Mouse (Mus musculus): Measurements from ENCODE around the gene Chst5. TPM values are rescaled to one million over a fixed set of nuclear protein-coding genes. Genes with fewer than 3 reads are reported as not detected.
A peak's percentile ranks its signal among the peaks of the same experiment; 100 is the strongest.

Gene Chst5
- total and polyA plus RNA-seq, 3 experiments: 0.05 TPM; not detected in 2

DNA sequence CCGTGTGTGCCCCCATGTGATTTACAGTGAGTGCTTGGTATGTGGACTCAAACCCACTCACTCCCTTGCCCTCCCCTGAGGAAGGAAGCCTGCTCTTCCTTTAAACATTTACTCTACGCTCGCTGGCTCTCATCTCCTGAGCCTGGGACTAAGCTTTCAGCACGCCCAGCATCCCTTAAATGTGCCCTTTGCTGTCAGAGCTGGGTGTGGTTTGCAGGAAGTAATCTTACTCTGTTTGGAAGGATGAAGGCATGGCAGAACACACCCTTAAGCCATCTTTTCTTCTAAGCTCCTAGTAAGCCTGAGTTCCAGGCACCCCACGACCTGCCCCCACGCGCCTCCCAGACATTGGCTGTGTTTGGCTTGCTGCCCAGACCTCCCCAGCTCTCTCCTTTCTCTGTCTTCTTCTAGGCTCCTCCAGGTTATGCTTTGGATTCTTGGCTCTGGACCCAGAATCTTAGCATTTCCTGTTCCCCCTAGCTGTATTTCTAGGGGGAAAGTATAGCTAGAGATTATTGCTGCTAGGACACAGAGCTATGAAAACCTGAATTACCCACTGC lies 22.1 kb downstream of the Chst5 start:
- no peak for DNase-seq (ENCODE audit: low spot score)

DNA sequence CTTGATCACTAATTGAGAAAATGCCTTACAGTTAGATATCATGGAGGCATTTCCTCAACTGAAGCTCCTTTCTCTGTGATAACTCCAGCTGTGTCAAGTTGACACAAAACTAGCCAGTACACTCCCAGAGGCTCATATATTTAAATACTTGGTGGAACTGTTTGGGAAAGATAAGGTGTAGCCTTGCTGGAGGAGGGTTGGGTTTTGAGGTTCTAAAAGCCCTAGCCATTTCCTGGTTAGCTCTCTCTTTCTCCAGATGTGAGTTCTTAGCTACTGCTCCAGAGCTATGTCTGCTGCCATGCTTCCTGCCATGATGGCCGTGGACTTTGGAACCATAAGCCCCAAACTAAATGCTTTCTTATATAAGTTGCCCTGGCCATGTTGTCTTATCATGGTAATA lies 22.8 kb downstream of the Chst5 start:
- ATAC-seq (ENCODE audit: extremely low read depth, insufficient number of reproducible peaks, low FRiP score, poor library complexity, severe bottlenecking): peak; percentile 28

More for the DNA sequence above, 22.1 kb downstream of the Chst5 start:
- peaks cover 5% of the 10 kb centered on the region for H3K9me3 ChIP-seq (replicated peaks)
- H3K27me3 ChIP-seq (ENCODE audit: insufficient read depth, low read length): peaks cover 10% of the 10 kb centered on the region; the same call in 1 of the 2 replicates
- H3K4me1 ChIP-seq (ENCODE audit: insufficient read depth, low read depth, low read length): peaks cover 6% of the 10 kb centered on the region; the same call in 1 of the 2 replicates
- H3K36me3 ChIP-seq (replicated peaks): no peaks in the 10 kb centered on the region
- TF ChIP-seq GATA2 (IDR thresholded peaks at IDR 0.05; ENCODE audit: borderline replicate concordance, low read depth, low read length) (no peak), TAL1 (conservative IDR thresholded peaks at IDR 0.05; ENCODE audit: low read depth, low read length) (no peak), GATA1 (IDR thresholded peaks at IDR 0.05; ENCODE audit: borderline replicate concordance, low read length) (no peak), CTCF (IDR thresholded peaks at IDR 0.05; ENCODE audit: low read depth, low read length) (no peak), POLR2AphosphoS5 (IDR thresholded peaks at IDR 0.05; ENCODE audit: insufficient replicate concordance, low read depth, low read length) (no peak)
- no peak overlapping the region for H3K4me3 ChIP-seq (ENCODE audit: low read depth, low read length)
- ATAC-seq (ENCODE audit: extremely low read depth, insufficient number of reproducible peaks, low FRiP score, poor library complexity, severe bottlenecking): no peak

DNA sequence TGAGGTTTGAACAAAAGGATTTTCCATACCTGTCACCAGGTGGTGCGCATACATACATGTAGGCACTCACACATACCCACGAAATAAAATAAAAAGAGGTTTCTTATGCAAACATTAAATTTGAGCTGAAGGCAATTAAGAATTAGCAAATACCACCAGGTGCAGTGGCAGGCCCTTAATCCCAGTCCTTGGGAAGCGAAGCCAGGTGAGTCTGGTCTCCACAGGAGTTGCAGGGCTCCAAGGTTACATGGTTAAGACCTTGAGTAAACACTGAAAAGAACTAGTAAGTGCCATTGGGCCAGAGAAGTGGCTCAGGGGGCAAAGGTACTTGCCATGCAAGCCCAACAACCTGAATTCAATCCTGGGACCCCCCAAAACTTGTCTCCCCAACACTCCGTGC lies 26.6 kb downstream of the Chst5 start:
- no peaks in the 10 kb centered on the region for H3K36me3 ChIP-seq (replicated peaks)
- H3K27me3 ChIP-seq (ENCODE audit: insufficient read depth, low read length): no peaks in the 10 kb centered on the region
- TF ChIP-seq CTCF (IDR thresholded peaks at IDR 0.05; ENCODE audit: low read depth, low read length) (no peak), GATA2 (IDR thresholded peaks at IDR 0.05; ENCODE audit: borderline replicate concordance, low read depth, low read length) (no peak), TAL1 (conservative IDR thresholded peaks at IDR 0.05; ENCODE audit: low read depth, low read length) (no peak), POLR2AphosphoS5 (IDR thresholded peaks at IDR 0.05; ENCODE audit: insufficient replicate concordance, low read depth, low read length) (no peak), GATA1 (IDR thresholded peaks at IDR 0.05; ENCODE audit: borderline replicate concordance, low read length) (no peak)
- no peak overlapping the region for H3K4me3 ChIP-seq (ENCODE audit: low read depth, low read length)
- no peaks in the 10 kb centered on the region for H3K9me3 ChIP-seq (replicated peaks)
- H3K4me1 ChIP-seq (ENCODE audit: insufficient read depth, low read depth, low read length): peaks cover 6% of the 10 kb centered on the region; the same call in 1 of the 2 replicates
- ATAC-seq (ENCODE audit: extremely low read depth, insufficient number of reproducible peaks, low FRiP score, poor library complexity, severe bottlenecking) (no peak), DNase-seq (ENCODE audit: low spot score) (no peak)

More for the DNA sequence above, 22.8 kb downstream of the Chst5 start:
- peaks cover 10% of the 10 kb centered on the region; the same call in 1 of the 2 replicates for H3K27me3 ChIP-seq (ENCODE audit: insufficient read depth, low read length)
- peaks cover 5% of the 10 kb centered on the region for H3K9me3 ChIP-seq (replicated peaks)
- TF ChIP-seq GATA2 (IDR thresholded peaks at IDR 0.05; ENCODE audit: borderline replicate concordance, low read depth, low read length) (no peak), GATA1 (IDR thresholded peaks at IDR 0.05; ENCODE audit: borderline replicate concordance, low read length) (no peak), CTCF (IDR thresholded peaks at IDR 0.05; ENCODE audit: low read depth, low read length) (no peak), TAL1 (conservative IDR thresholded peaks at IDR 0.05; ENCODE audit: low read depth, low read length) (no peak), POLR2AphosphoS5 (IDR thresholded peaks at IDR 0.05; ENCODE audit: insufficient replicate concordance, low read depth, low read length) (no peak)
- no peak for DNase-seq (ENCODE audit: low spot score)
- H3K36me3 ChIP-seq (replicated peaks): no peaks in the 10 kb centered on the region
- peaks cover 6% of the 10 kb centered on the region; the same call in 1 of the 2 replicates for H3K4me1 ChIP-seq (ENCODE audit: insufficient read depth, low read depth, low read length)
- H3K4me3 ChIP-seq (ENCODE audit: low read depth, low read length): no peak overlapping the region

DNA sequence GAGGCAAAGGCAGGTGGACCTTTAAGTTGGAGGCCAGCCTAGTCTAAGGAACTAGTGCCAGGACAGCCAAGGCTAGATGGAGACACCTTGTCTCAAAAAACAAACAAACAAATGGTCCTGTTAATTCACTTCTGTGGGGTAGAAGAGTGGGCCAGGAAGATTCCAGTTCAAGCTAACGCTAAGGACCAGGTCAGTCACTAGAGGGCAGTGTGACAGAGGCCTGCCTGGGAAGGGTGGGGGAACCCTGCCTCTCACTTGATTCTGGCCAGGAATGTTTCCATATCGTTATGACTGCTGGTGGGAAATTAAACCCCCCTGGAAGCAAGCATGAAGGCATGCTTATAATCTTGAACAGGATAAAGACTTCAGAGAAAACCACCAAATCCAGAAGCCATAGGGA lies 28.7 kb downstream of the Chst5 start:
- H3K4me1 ChIP-seq (ENCODE audit: insufficient read depth, low read depth, low read length): peaks cover 5% of the 10 kb centered on the region
- no peak for ATAC-seq (ENCODE audit: extremely low read depth, insufficient number of reproducible peaks, low FRiP score, poor library complexity, severe bottlenecking)

DNA sequence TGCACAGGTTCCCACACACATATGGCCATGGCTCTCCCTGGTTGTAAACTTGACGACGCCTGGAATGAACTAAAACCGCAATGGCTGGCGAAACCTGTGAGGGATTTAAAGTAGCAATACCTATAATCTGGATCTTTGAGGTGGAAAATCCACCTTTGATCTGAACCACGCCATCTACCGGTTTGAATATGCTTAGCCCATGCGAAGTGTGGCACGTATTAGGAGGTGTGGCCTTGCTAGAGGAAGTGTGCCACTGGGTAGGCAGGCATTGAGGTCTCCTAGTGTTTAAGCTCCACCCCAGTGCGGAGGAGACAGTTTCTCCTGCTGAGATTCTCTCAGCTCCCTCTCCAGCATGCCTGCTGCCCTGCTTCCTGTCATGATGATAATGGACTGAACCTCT lies 32.5 kb downstream of the Chst5 start:
- DNase-seq (ENCODE audit: low spot score) (no peak), ATAC-seq (ENCODE audit: extremely low read depth, insufficient number of reproducible peaks, low FRiP score, poor library complexity, severe bottlenecking) (no peak)
- TF ChIP-seq POLR2AphosphoS5 (IDR thresholded peaks at IDR 0.05; ENCODE audit: insufficient replicate concordance, low read depth, low read length) (no peak), TAL1 (conservative IDR thresholded peaks at IDR 0.05; ENCODE audit: low read depth, low read length) (no peak), GATA1 (IDR thresholded peaks at IDR 0.05; ENCODE audit: borderline replicate concordance, low read length) (no peak), GATA2 (IDR thresholded peaks at IDR 0.05; ENCODE audit: borderline replicate concordance, low read depth, low read length) (no peak), CTCF (IDR thresholded peaks at IDR 0.05; ENCODE audit: low read depth, low read length) (no peak)
- no peaks in the 10 kb centered on the region for H3K27me3 ChIP-seq (ENCODE audit: insufficient read depth, low read length)
- H3K36me3 ChIP-seq (replicated peaks): peaks cover 8% of the 10 kb centered on the region
- no peaks in the 10 kb centered on the region for H3K9me3 ChIP-seq (replicated peaks)
- H3K4me3 ChIP-seq (ENCODE audit: low read depth, low read length): no peak overlapping the region
- H3K4me1 ChIP-seq (ENCODE audit: insufficient read depth, low read depth, low read length): peaks cover 20% of the 10 kb centered on the region

More for the DNA sequence above, 28.7 kb downstream of the Chst5 start:
- TF ChIP-seq GATA2 (IDR thresholded peaks at IDR 0.05; ENCODE audit: borderline replicate concordance, low read depth, low read length): no peak
- no peak for TF ChIP-seq TAL1 (conservative IDR thresholded peaks at IDR 0.05; ENCODE audit: low read depth, low read length)
- TF ChIP-seq CTCF (IDR thresholded peaks at IDR 0.05; ENCODE audit: low read depth, low read length): peak; percentile 72
- no peaks in the 10 kb centered on the region for H3K9me3 ChIP-seq (replicated peaks)
- H3K27me3 ChIP-seq (ENCODE audit: insufficient read depth, low read length): no peaks in the 10 kb centered on the region
- no peak overlapping the region for H3K4me3 ChIP-seq (ENCODE audit: low read depth, low read length)
- H3K36me3 ChIP-seq (replicated peaks): no peaks in the 10 kb centered on the region
- DNase-seq (ENCODE audit: low spot score): peak; percentile 38

DNA sequence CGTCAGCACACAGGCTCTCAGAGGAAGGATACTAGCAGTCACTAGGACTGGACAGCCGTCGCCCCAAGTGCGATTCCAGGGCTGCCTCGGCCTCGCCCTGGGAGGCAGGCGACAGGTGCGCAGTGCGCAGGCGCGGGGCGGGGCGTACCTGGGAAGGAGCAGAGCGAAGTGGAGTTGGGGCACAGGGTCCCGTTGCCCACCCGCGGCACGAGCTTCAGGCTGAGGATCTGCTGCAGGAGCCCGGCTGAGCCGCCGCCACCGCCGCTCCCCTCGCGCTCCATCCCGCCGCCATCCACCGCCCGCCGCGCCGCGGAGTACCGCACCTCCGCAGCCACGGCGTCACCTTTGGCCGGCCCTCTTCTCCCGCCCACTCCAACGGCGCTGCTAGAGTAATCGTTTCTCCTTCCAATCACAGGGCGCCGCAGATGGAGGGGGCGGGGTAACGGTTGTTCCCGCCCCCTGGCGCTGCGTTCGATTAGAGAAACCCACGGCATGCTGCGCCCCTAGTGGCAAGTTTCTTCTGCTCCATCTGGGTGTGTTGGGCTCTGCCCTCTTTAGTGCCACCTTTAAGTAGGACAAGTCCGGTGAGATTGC lies 33.8 kb downstream of the Chst5 start, which contains the start of gene Tmem170:
Gene Tmem170, minus strand, starts transcription at position 396 of the 594 bp plus-strand sequence.
- peak; percentile 98 for ATAC-seq (ENCODE audit: extremely low read depth, insufficient number of reproducible peaks, low FRiP score, poor library complexity, severe bottlenecking)

More for the DNA sequence above, 33.8 kb downstream of the Chst5 start, which contains the start of gene Tmem170:
- peak within 1 kb of the TSS; percentile 88 for H3K4me3 ChIP-seq (ENCODE audit: low read depth, low read length)
- peaks cover 23% of the 10 kb centered on the region for H3K4me1 ChIP-seq (ENCODE audit: insufficient read depth, low read depth, low read length)
- H3K36me3 ChIP-seq (replicated peaks): peaks cover 15% of the 10 kb centered on the region
- no peaks in the 10 kb centered on the region for H3K27me3 ChIP-seq (ENCODE audit: insufficient read depth, low read length)
- H3K9me3 ChIP-seq (replicated peaks): no peaks in the 10 kb centered on the region
- DNase-seq (ENCODE audit: low spot score): peak; percentile 94
- TF ChIP-seq CTCF (IDR thresholded peaks at IDR 0.05; ENCODE audit: low read depth, low read length) (peak; percentile 68), TAL1 (conservative IDR thresholded peaks at IDR 0.05; ENCODE audit: low read depth, low read length) (no peak)
